Mouse (Mus musculus) C2C12 (cell line): Measurements from ENCODE around the gene Acot12. TPM values are rescaled to one million over a fixed set of nuclear protein-coding genes. Genes with fewer than 3 reads are reported as not detected.

Experiments
- H3K27me3 ChIP-seq: one replicate; pipeline ENCODE4 v1.6.1; 2011; ENCODE audit not compliant: control insufficient read depth, insufficient read depth, insufficient read length
- H3K36me3 ChIP-seq: one replicate; pipeline ENCODE4 v1.6.1; 2011; ENCODE audit not compliant: control insufficient read depth, insufficient read depth
- H3K4me3 ChIP-seq: one replicate; pipeline ENCODE4 v1.5.1; 2011; ENCODE audit warnings: mild to moderate bottlenecking, control low read depth; ENCODE audit not compliant: poor library complexity, insufficient read depth, severe bottlenecking
- H3K79me2 ChIP-seq: one replicate; pipeline ENCODE4 v1.6.1; 2011; ENCODE audit not compliant: control insufficient read depth, insufficient read depth
- H3K79me3 ChIP-seq: one replicate; pipeline ENCODE4 v1.6.1; 2011; ENCODE audit warnings: low read depth, control low read depth
- H3ac ChIP-seq: one replicate; pipeline ENCODE3; 2011; ENCODE audit warnings: low read depth; ENCODE audit not compliant: control insufficient read depth, insufficient read length
- CEBPB ChIP-seq: IDR thresholded peaks from one replicate; pipeline ENCODE4 v1.6.1; 2011; ENCODE audit warnings: low read depth, mild to moderate bottlenecking, control low read depth, moderate library complexity
- CTCF ChIP-seq: IDR thresholded peaks from one replicate; pipeline ENCODE4 v1.5.1; 2011; ENCODE audit not compliant: control insufficient read depth, insufficient read depth, insufficient read length
- FOSL1 ChIP-seq: IDR thresholded peaks from one replicate; pipeline ENCODE4 v1.8.0; 2011; ENCODE audit warnings: mild to moderate bottlenecking, low read length; ENCODE audit not compliant: poor library complexity, insufficient read depth, severe bottlenecking
- MAX ChIP-seq: IDR thresholded peaks from one replicate; pipeline ENCODE4 v1.6.1; 2011; ENCODE audit warnings: mild to moderate bottlenecking, control low read depth
- MYOD1 ChIP-seq: IDR thresholded peaks from one replicate; pipeline ENCODE4 v1.6.1; 2011; ENCODE audit warnings: low read depth; ENCODE audit not compliant: control insufficient read depth, insufficient read length
- MYOG ChIP-seq: IDR thresholded peaks from one replicate; pipeline ENCODE4 v1.6.1; 2011; ENCODE audit not compliant: control insufficient read depth, insufficient read length; ENCODE audit errors: extremely low read depth
- USF1 ChIP-seq: IDR thresholded peaks from one replicate; pipeline ENCODE4 v1.6.1; 2011; ENCODE audit warnings: low read depth, mild to moderate bottlenecking, control low read depth, moderate library complexity
- polyA plus RNA-seq: library from polyadenylated mRNA; unstranded; fragments of >200 nt; fragmentation: generic; extraction: Trizol; gene quantifications from one replicate; pipeline ENCODE4 v1.2.1, GENCODE M21; 2012; ENCODE audit warnings: missing spikeins

Acot12 gene
- polyA plus RNA-seq, 1 experiment, result 0.05 TPM

GRCm38 (mm10) chr13:91797442-91797841 is 56.1 kb downstream of the Acot12 start:
- peaks cover 10% of the 10 kb centered on the region for H3K79me2 ChIP-seq
- no peak for TF ChIP-seq CEBPB
- TF ChIP-seq CTCF, result no peak
- no peak for TF ChIP-seq MYOG
- TF ChIP-seq FOSL1, result no peak
- no peak for TF ChIP-seq USF1
- TF ChIP-seq MAX, result no peak
- TF ChIP-seq MYOD1, result no peak
- H3ac ChIP-seq, result no peak overlapping the region
- H3K36me3 ChIP-seq, result peaks cover 76% of the 10 kb centered on the region
- no peaks in the 10 kb centered on the region for H3K27me3 ChIP-seq
- H3K79me3 ChIP-seq, result peaks cover 7% of the 10 kb centered on the region
- no peak overlapping the region for H3K4me3 ChIP-seq

GRCm38 (mm10) chr13:91801726-91802125 is 60.4 kb downstream of the Acot12 start:
- Histone ChIP-seq H3K79me2 (peaks cover 36% of the 10 kb centered on the region), H3K27me3 (no peaks in the 10 kb centered on the region), H3K36me3 (peaks cover 69% of the 10 kb centered on the region), H3K79me3 (peaks cover 30% of the 10 kb centered on the region), H3K4me3 (no peak overlapping the region), H3ac (no peak overlapping the region)
- TF ChIP-seq USF1 (no peak), FOSL1 (no peak), CEBPB (no peak), MYOG (no peak)

- Histone ChIP-seq H3K36me3 (peaks cover 23% of the 10 kb centered on the region), H3ac (peak within 1 kb of the TSS; percentile 92), H3K27me3 (no peaks in the 10 kb centered on the region), H3K4me3 (peak within 1 kb of the TSS; percentile 87), H3K79me3 (peaks cover 27% of the 10 kb centered on the region), H3K79me2 (peaks cover 33% of the 10 kb centered on the region)
- TF ChIP-seq MAX (peak; percentile 72), USF1 (no peak), CTCF (no peak), MYOD1 (no peak)
These were observed 66.0 kb downstream of the Acot12 start, which contains the start of gene Zcchc9 for GRCm38 (mm10) chr13:91807155-91807839. Gene Zcchc9, minus strand, starts transcription at chr13:91807705.

- Histone ChIP-seq H3K79me3 (peaks cover 27% of the 10 kb centered on the region), H3K79me2 (peaks cover 33% of the 10 kb centered on the region), H3K36me3 (peaks cover 23% of the 10 kb centered on the region), H3K27me3 (no peaks in the 10 kb centered on the region), H3ac (peak overlapping the region; percentile 92), H3K4me3 (peak overlapping the region; percentile 87)
- TF ChIP-seq FOSL1, result no peak
- TF ChIP-seq CEBPB, result no peak
- no peak for TF ChIP-seq MYOD1
- TF ChIP-seq CTCF, result no peak
- no peak for TF ChIP-seq MYOG
- TF ChIP-seq USF1, result no peak
- no peak for TF ChIP-seq MAX
These were observed 66.7 kb downstream of the Acot12 start for GRCm38 (mm10) chr13:91807874-91808575.

GRCm38 (mm10) chr13:91809476-91809875 is 68.2 kb downstream of the Acot12 start:
- TF ChIP-seq MAX (no peak), MYOG (no peak), USF1 (no peak), CEBPB (no peak), MYOD1 (no peak), FOSL1 (no peak), CTCF (no peak)
- H3K4me3 ChIP-seq, result no peak overlapping the region

GRCm38 (mm10) chr13:91814670-91815069 is 73.4 kb downstream of the Acot12 start:
- TF ChIP-seq MAX, result no peak
- no peak for TF ChIP-seq CEBPB
- TF ChIP-seq USF1, result no peak
- no peak for TF ChIP-seq FOSL1
- no peak for TF ChIP-seq CTCF
- no peak for TF ChIP-seq MYOD1
- TF ChIP-seq MYOG, result no peak
- H3K4me3 ChIP-seq, result no peak overlapping the region
- H3ac ChIP-seq, result no peak overlapping the region
- no peaks in the 10 kb centered on the region for H3K79me2 ChIP-seq
- no peaks in the 10 kb centered on the region for H3K79me3 ChIP-seq
- H3K36me3 ChIP-seq, result no peaks in the 10 kb centered on the region
- H3K27me3 ChIP-seq, result no peaks in the 10 kb centered on the region

More at GRCm38 (mm10) chr13:91809476-91809875, 68.2 kb downstream of the Acot12 start:
- Histone ChIP-seq H3K79me3 (peaks cover 22% of the 10 kb centered on the region), H3K79me2 (peaks cover 29% of the 10 kb centered on the region), H3K27me3 (no peaks in the 10 kb centered on the region), H3K36me3 (peaks cover 18% of the 10 kb centered on the region), H3ac (no peak overlapping the region)
